Mouse (Mus musculus) monocyte, adult 59 days (primary cell): Measurements from ENCODE around the gene Zfp322a. TPM values are rescaled to one million over a fixed set of nuclear protein-coding genes. Genes with fewer than 3 reads are reported as not detected.

Experiments
- total RNA-seq, 2 experiments: library from RNA; stranded (reverse); gene quantifications; one replicate each; pipeline ENCODE4 v1.2.4; 2023

The Zfp322a gene
- 10 to 100 TPM; 14.1 to 14.9 TPM for total RNA-seq

DNA sequence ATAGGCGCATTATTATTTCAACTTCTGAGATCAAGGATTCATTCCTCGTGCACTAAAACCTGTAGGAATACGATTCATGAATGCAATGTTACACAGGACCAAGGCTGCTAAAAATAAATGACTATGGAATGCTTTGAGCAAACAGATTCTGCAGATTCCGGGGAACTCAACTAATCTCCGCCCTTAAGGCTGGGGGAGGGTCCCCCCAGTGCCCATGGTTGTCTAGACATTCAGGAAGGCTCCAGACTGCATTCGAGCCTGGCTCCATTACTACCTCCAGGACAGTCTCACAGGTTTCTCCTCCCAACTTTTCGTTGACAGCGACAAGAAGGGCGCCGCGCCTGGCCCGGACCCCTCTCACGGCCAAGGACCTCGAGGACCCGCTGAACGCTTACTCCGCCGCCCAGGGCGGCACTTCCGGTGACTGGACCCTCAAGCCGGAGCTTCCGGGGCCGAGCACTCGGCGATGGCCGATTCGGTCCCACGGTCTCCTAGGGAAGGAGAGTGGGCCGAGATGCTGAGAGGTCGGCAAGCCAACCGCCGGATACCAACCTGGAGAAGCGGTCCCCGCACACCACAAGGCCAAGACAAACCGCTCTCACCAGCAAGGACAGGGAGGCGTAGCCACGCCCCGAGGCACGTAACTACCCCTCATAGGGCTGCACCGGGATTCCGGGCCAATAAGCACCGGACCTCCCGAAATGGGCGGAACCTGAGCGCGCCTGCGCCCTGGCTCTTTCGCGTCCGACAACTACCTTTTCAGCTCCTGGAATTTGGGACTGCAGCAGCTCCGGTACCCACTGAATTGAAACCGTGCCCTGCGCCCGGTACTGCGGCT, at the start of gene Zfp322a:
Gene Zfp322a, minus strand, starts transcription at position 626 of the 838 bp plus-strand sequence.

Other genes with a start within 250 kb of the Zfp322a start
- gene Vmn1r218, start 236.1 kb downstream of the Zfp322a start, total RNA-seq, result not detected
- not detected for gene Vmn1r219, start 209.9 kb downstream of the Zfp322a start, total RNA-seq
- gene Vmn1r220, start 181.2 kb downstream of the Zfp322a start, total RNA-seq, result not detected
- gene Vmn1r221, start 155.1 kb downstream of the Zfp322a start, total RNA-seq, result not detected
- gene Vmn1r222, start 133.3 kb downstream of the Zfp322a start, total RNA-seq, result not detected
- gene Vmn1r223, start 122.1 kb downstream of the Zfp322a start, total RNA-seq, result not detected
- 1 to 10 TPM; 8.0 to 9.6 TPM for gene Abt1, start 54.7 kb upstream of the Zfp322a start, total RNA-seq
- gene Btn1a1, start 96.7 kb upstream of the Zfp322a start, total RNA-seq, result not detected
- not detected for gene Btn2a2, start 119.6 kb upstream of the Zfp322a start, total RNA-seq
- gene Hist1h4h, start 161.8 kb upstream of the Zfp322a start, total RNA-seq, result 100 to 1,000 TPM; 288 to 289 TPM
- gene Hist1h2af, start 164.7 kb upstream of the Zfp322a start, total RNA-seq, result 10 to 100 TPM; 13.0 to 16.8 TPM
- 1 to 10 TPM; 4.0 to 7.1 TPM for gene Hist1h3g, start 166.2 kb upstream of the Zfp322a start, total RNA-seq
- 1 to 10 TPM; 5.8 to 8.7 TPM for gene Hist1h2bh, start 174.2 kb upstream of the Zfp322a start, total RNA-seq
- 10 to 100 TPM; 46.7 to 47.0 TPM for gene Hist1h3f, start 174.8 kb upstream of the Zfp322a start, total RNA-seq
- gene Hist1h4f, start 182.4 kb upstream of the Zfp322a start, total RNA-seq, result 100 to 1,000 TPM in 1 of 2 experiments, 10 to 100 TPM in 1; 82.9 to 103 TPM
- gene Hist1h1d, start 184.1 kb upstream of the Zfp322a start, total RNA-seq, result 10 to 100 TPM; 41.3 to 48.8 TPM
- gene Hist1h3e, start 193.2 kb upstream of the Zfp322a start, total RNA-seq, result 100 to 1,000 TPM; 229 to 249 TPM
- 10 to 100 TPM; 17.9 to 24.4 TPM for gene Hist1h2ae, start 202.0 kb upstream of the Zfp322a start, total RNA-seq
- 100 to 1,000 TPM; 418 to 452 TPM for gene Hist1h2bg, start 202.2 kb upstream of the Zfp322a start, total RNA-seq
- 100 to 1,000 TPM; 146 to 182 TPM for gene Hist1h2bf, start 205.0 kb upstream of the Zfp322a start, total RNA-seq
- gene Hist1h2ad, start 205.2 kb upstream of the Zfp322a start, total RNA-seq, result 10 to 100 TPM; 32.0 to 39.2 TPM
- gene Hist1h3d, start 206.6 kb upstream of the Zfp322a start, total RNA-seq, result 10 to 100 TPM; 24.7 to 26.8 TPM
- 100 to 1,000 TPM; 179 to 193 TPM for gene Hist1h4d, start 212.4 kb upstream of the Zfp322a start, total RNA-seq